Mouse (Mus musculus) urinary bladder, postnatal 4 days (tissue): ENCODE data around the gene H2-Eb2.

Experiments
- DNase-seq, 2 experiments: peaks; one replicate each; pipeline ENCODE4 v3.0.0; 2021 to 2022; ENCODE audit warnings: low spot score in 2 of 2

Gene H2-Eb2

GRCm38 (mm10) chr17:34354940-34355339 lies 29.5 kb downstream of the H2-Eb2 start:
- no peak for DNase-seq

GRCm38 (mm10) chr17:34362954-34363546 lies 37.6 kb downstream of the H2-Eb2 start:
- DNase-seq = no peak

DNA sequence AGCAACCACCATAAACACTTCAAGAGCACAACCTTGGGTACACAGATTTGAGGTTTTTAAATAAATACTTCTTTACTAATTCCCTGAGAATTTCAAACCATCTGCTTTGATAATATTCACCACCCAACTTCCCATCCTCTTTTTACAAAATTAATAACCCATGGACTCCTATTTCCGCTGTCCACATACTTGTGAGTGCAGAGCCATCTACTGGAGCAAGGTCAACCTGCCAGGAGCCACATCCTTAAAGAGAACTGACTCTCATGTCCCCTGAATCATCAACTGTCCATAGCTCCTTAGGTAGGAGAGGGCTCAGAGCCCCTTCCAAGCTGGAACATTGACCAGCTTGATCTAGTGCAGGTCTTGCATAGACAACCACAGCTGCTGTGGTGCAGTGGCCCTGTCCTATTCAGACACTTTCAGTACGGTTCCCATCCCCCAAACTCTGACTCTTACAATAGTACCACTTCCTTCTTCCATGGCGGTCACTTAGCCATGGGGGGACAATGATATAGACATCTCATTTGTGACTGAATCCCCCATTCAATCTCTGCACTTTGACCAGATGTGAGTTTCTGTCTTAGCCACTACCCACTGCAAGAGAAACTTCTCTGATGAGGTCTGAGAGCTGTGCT lies 38.3 kb downstream of the H2-Eb2 start:
- DNase-seq = no peak

GRCm38 (mm10) chr17:34365031-34365430 lies 39.6 kb downstream of the H2-Eb2 start:
- no peak for DNase-seq

DNA sequence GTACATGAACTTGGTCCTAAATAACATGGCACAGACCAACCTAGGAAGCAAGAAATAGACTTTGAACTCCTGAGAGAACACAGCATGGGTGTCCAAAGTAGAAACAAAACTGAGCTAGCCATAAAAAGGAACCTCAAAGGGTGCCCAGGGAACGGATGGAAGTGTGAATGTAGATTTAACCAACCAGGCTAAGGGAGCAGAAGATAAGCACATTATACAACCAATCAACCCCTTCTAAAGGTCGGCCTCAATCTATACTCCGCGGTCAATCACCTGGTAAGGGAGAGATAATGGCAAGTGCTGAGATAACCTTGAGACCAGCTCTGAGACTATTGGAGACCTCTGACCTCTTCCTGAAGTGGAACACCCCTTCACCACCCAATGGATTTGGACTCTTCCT lies 45.1 kb downstream of the H2-Eb2 start:
- DNase-seq = no peak

- DNase-seq = no peak
Observed at GRCm38 (mm10) chr17:34373055-34373709, 47.7 kb downstream of the H2-Eb2 start.

DNA sequence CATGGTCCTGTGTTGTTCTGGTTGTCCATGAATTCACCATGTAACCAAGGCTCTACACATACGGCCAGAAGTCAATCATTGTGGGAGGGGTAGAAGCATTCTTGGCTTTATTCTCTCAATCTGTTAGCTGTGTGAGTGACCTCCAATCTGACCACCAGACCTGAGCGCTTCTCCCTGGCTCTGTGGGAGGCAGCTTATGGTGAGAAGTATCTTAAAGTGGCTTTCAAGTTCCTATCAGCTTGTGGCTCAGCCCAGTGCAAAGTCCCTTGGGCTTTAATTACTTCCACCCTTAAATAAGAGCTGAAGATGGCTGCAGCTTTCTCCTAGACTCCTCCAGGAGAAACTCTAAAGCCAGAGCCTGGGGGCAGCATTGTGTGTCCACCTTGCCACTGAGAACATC lies 51.4 kb downstream of the H2-Eb2 start, which contains the start of gene Btnl1:
TSS of gene Btnl1 (plus strand) at position 286 of the 400 bp plus-strand sequence.
- no peak for DNase-seq

GRCm38 (mm10) chr17:34377450-34378209 lies 52.2 kb downstream of the H2-Eb2 start:
- DNase-seq = no peak

- DNase-seq = no peak
Observed at GRCm38 (mm10) chr17:34378716-34379115, 53.3 kb downstream of the H2-Eb2 start.

- DNase-seq = peak in 1 of 2 experiments; percentile 57
Observed at GRCm38 (mm10) chr17:34379451-34379850, 54.0 kb downstream of the H2-Eb2 start.

DNA sequence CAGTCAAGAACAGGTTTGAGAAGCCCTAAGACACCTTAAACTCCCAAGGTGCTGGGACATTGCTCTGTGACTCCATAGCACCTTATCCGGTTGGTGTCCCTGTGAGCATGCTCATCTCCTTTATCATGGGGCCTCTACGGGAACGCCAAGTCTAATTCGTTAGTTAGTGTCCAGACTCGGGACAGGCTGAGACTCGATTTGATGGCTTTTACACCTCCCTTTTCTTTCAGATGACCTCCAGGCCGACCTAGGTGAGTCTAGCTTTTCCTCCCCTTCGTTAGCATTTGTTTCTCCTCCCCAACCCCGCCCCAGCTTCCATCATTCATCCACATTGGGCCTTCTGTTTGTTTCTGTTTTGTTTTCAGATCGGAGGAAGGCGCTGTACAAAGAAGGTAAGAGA lies 56.4 kb downstream of the H2-Eb2 start:
- no peak for DNase-seq

DNA sequence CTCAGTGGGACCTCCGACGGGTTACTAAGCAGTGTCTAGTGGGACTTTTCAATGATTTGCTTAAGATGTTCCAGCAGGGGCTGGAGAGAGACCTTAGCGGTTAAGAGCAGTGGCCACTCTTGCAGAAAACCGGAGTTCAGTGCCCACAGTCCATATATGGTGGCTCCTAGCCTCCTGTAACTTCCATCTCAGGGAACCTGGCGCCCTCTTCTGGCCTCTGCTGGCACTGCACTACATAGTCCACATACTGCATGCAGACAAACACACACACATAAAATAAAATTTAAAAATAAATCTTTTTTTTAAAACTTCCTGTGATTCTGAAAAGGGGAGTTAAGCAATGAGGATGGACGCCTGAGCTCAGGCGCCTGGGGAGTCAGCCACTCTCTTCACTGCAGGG lies 57.7 kb downstream of the H2-Eb2 start:
- no peak for DNase-seq

DNA sequence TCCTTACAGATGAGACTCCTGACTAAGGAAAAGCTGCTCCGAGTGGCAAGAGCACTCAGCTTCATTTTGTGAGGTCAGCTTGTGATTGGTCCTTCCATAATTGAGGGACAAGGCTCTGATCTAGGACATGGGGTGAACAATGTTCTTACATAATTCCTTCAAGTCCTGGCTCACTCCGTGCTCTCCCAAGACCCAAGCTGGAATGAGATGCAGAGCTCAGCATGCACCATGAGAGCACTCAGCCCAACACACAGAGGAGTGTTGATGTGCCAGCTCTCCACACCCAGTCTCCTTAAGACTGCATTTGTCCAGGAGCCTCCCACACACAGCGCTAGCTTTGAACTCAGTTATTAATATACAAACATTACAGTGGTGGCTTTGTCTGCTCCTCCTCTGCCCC lies 59.2 kb downstream of the H2-Eb2 start:
- no peak for DNase-seq

DNA sequence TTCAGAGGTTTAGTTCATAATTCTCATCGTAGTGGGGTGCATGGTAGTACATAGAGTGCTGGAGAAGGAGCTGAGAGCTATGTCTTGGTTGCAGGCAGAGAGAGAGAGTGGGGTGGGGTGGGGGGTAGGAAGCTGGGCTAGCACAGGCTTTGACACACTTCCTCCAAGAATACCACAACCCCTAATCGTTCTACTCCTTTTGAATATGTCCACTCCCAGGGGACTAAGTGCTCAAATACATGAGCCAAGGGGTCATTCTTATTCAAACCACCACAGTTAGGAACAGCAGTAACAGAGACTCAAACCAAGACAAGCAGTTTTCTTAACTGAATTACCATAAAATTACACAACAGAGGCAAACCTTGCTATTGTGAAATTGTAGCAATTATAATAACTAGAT lies 61.2 kb downstream of the H2-Eb2 start:
- DNase-seq = no peak

DNA sequence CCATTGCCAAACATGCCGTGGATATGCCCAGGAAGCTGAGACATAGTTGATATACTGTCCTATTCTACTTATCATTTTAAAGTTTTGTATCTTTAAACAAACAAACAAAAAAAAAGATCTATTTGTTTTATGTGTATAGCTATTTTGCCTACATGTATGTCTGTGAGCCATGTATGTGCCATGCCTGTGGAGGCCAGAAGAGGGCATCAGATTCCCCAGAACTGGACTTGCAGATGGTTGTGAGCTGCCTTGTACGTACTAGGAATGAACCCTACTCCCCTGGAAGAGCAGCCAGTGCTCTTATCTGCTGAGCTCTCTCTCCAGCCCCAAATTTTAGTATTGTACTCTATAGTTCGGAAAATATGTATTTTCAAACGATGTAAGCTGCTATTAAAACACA lies 63.0 kb downstream of the H2-Eb2 start:
- no peak for DNase-seq
